Mouse (Mus musculus) limb, embryonic 12.5 days (tissue): ENCODE measurements at regions not wholly inside any gene's neighbourhood (a gene's known extent, or its start where the extent isn't known, plus 50 kb on each side); places are given as distances from the start of the nearest gene placed in this dataset.

ENCODE experiments used
- ATAC-seq: fragments of 200-750 bp; cut with Nextera tagmentation; 2 replicates; pipeline ENCODE4 v1.8.0; 2017; ENCODE audit warnings: low read depth, moderate TSS enrichment; ENCODE audit not compliant: insufficient number of reproducible peaks, insufficient read depth, low FRiP score, low TSS enrichment
- H3K27ac ChIP-seq: fragments of 300-500 bp; sonication (generic); 2 replicates; pipeline ENCODE4 v1.5.1; 2016; ENCODE audit warnings: mild to moderate bottlenecking, moderate library complexity
- H3K27me3 ChIP-seq: fragments of 300-500 bp; sonication (generic); 2 replicates; pipeline ENCODE4 v1.6.1; 2016; ENCODE audit warnings: mild to moderate bottlenecking, moderate library complexity
- H3K36me3 ChIP-seq: fragments of 300-500 bp; sonication (generic); 2 replicates; pipeline ENCODE4 v1.6.1; 2016; ENCODE audit warnings: mild to moderate bottlenecking, moderate library complexity
- H3K4me1 ChIP-seq: fragments of 300-500 bp; sonication (generic); replicated peaks from 2 replicates; pipeline ENCODE4 v1.6.1; 2016
- H3K4me2 ChIP-seq: fragments of 300-500 bp; sonication (generic); 2 replicates; pipeline ENCODE4 v1.6.1; 2016; ENCODE audit warnings: mild to moderate bottlenecking, moderate library complexity
- H3K4me3 ChIP-seq: fragments of 300-500 bp; sonication (generic); replicated peaks from 2 replicates; pipeline ENCODE4 v1.5.1; 2016; ENCODE audit warnings: mild to moderate bottlenecking
- H3K9ac ChIP-seq: fragments of 300-500 bp; sonication (generic); replicated peaks from 2 replicates; pipeline ENCODE4 v1.6.1; 2016; ENCODE audit warnings: mild to moderate bottlenecking, moderate library complexity
- H3K9me3 ChIP-seq: fragments of 300-500 bp; sonication (generic); 2 replicates; pipeline ENCODE4 v1.6.1; 2016; ENCODE audit warnings: mild to moderate bottlenecking, moderate library complexity
- WGBS: fragments of 180-500 bp; shearing (Covaris S2); methylation state at CpG from one replicate; pipeline ENCODE4 v1.1.7; 2016; 5-methylcytosine and 5-hydroxymethylcytosine counted together

DNA sequence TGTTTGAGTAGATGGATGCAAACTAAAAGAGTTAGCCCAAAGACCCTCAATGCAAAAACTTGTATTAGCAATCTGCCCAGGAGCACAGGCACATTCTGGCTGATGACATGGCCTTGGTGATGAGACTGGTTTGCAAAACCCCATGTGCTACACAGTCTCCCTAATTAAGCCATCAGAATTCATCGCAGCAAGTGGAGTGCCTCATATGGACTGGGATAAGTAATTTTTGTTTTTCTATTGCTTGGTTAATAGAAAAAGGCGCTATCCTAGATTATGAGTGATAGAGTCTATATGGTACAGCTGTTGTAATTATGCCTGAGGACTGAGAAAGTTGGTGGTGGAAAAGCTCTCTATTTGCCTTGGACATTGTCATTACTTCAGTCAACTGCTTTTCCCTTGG lies 155.2 kb upstream of the Robo1 start:
- H3K4me3 ChIP-seq = no peak overlapping the region
- ATAC-seq = no peak
- 91% methylated on average over 2 of the region's 2 CpGs for WGBS

DNA sequence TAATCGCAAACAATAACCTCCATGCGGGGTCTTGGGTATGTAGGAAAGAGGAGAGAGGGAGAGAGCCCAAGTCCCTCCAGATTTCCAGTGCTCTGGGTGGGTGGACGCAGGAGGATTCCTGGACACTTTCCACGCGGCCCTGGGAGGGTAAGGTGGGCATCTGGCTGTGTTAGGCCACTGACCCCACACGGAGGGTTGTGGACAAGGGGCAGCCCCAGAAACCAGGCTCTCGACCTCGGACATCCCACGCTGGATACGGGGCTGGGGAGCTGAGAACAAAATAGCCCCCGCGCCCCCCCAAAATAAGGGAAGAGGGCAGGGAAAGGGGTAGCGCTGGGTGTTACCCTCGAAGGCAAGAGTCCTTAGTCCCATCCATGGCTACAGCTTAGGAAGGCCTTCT lies 150.2 kb upstream of the Robo1 start:
- Histone ChIP-seq H3K4me3 (no peak overlapping the region), H3K36me3 (no peaks in the 10 kb centered on the region), H3K9me3 (no peaks in the 10 kb centered on the region), H3K27me3 (no peaks in the 10 kb centered on the region), H3K27ac (no peak overlapping the region), H3K4me1 (no peaks in the 10 kb centered on the region), H3K9ac (no peak overlapping the region), H3K4me2 (no peak overlapping the region)
- ATAC-seq = no peak
- WGBS = 88% methylated on average over 14 of the region's 14 CpGs

More for the DNA sequence above, 155.2 kb upstream of the Robo1 start:
- H3K27ac ChIP-seq = no peak overlapping the region
- no peaks in the 10 kb centered on the region for H3K9me3 ChIP-seq
- H3K36me3 ChIP-seq = no peaks in the 10 kb centered on the region
- no peak overlapping the region for H3K4me2 ChIP-seq
- H3K27me3 ChIP-seq = no peaks in the 10 kb centered on the region
- no peaks in the 10 kb centered on the region for H3K4me1 ChIP-seq
- no peak overlapping the region for H3K9ac ChIP-seq

DNA sequence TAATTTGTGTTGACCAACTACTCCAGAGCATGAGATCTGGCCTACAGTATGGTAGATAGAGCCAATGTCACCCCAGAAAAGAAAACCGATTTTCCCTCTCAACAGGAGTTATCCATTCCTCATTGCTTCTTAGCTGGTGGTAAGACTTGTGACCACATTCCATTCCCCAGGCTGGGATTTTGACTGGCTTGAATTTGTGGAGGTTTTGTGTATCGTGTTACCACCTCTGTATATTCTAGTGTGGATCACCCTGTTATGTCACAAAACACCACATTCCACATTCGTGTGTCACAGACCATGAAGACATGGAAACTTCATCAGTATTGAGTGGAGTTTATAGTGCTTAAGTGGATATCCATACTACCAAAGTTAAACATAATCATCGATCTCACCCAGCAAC lies 148.7 kb upstream of the Robo1 start:
- H3K4me3 ChIP-seq = no peak overlapping the region
- ATAC-seq = no peak
- 82% methylated on average over 4 of the region's 4 CpGs for WGBS

DNA sequence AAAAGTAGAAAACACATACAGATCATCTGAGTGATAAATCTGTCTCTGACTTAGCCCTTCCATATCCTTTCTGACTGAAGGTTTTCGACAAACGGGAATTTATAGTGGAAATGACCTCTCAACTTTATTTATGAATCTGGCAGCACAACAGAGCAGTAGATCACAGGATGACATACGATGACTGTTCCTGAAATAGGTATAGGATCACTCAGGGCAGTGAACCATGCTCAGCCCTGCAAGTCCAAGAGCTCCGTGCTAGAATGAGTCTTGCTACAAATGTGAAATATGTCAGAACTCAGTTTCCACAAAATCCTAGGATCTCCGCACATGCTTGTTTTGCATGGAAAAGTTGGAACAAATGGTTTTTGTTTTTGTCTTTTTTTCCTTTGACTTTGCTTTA lies 132.4 kb upstream of the Robo1 start:
- H3K4me3 ChIP-seq = no peak overlapping the region
- no peak overlapping the region for H3K27ac ChIP-seq
- no peaks in the 10 kb centered on the region for H3K36me3 ChIP-seq
- H3K27me3 ChIP-seq = no peaks in the 10 kb centered on the region
- no peak overlapping the region for H3K9ac ChIP-seq
- no peak for ATAC-seq
- no peaks in the 10 kb centered on the region for H3K4me1 ChIP-seq
- 78% methylated on average over 5 of the region's 5 CpGs for WGBS
- H3K9me3 ChIP-seq = no peaks in the 10 kb centered on the region
- no peak overlapping the region for H3K4me2 ChIP-seq

More for the DNA sequence above, 148.7 kb upstream of the Robo1 start:
- Histone ChIP-seq H3K4me2 (no peak overlapping the region), H3K4me1 (no peaks in the 10 kb centered on the region), H3K27me3 (no peaks in the 10 kb centered on the region), H3K36me3 (no peaks in the 10 kb centered on the region), H3K9ac (no peak overlapping the region), H3K9me3 (no peaks in the 10 kb centered on the region), H3K27ac (no peak overlapping the region)

DNA sequence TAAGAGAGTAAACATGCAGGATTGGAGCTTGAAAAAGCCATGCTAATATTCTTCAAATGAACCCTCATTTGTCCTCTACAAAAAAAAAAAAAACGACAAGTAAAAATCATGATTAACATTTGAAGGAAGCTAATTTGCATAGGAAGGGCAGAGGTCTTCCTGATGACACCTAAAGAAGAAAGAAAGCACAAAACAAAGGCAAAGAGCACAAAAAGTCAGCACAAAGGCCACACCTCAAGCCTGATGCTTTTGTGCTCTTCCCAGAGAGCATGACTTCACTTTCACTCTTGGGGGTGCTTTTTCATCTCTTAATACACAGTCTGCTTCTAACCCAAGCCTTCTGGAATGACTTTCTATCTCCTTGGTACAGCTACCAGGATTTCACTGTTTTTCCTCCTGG lies 113.8 kb upstream of the Robo1 start:
- Histone ChIP-seq H3K27ac (no peak overlapping the region), H3K36me3 (no peaks in the 10 kb centered on the region), H3K4me1 (no peaks in the 10 kb centered on the region), H3K27me3 (no peaks in the 10 kb centered on the region), H3K9me3 (no peaks in the 10 kb centered on the region), H3K9ac (no peak overlapping the region), H3K4me3 (no peak overlapping the region), H3K4me2 (no peak overlapping the region)
- 3% methylated on average over 1 of the region's 1 CpGs for WGBS
- no peak for ATAC-seq

DNA sequence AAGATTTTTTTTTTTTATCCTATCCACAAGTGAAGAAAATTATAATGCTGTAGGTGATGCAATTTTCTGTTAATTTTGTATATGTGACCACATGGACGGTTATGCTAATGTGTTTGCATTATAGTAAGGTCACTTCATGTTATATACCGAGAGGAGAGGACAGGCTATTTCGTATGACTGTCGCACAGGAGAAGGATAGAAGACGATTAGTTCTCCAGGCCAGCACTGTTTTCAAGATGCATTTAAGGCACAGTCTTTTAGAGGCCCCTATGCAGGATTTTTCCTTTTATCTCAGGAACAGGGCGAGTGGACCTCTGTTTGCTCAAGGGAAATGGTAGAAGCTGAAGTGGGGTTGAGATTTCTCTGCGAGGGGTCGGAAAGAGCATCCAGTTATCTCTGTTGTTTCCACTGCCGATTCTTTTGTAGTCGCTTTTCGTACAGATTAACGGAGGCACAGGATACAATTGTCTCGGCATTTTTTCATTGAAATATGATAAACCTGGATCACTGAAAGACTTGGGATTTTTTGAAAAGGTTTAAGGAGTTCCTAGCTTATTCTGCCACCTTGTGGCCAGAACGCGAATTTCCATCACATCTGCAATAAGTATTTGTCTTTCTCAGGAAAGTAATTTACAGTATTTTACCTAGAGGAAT lies 92.6 kb upstream of the Robo1 start:
- Histone ChIP-seq H3K4me3 (no peak overlapping the region), H3K36me3 (no peaks in the 10 kb centered on the region), H3K9ac (no peak overlapping the region), H3K4me2 (peak overlapping the region; percentile 35), H3K27ac (no peak overlapping the region), H3K27me3 (no peaks in the 10 kb centered on the region), H3K4me1 (no peaks in the 10 kb centered on the region), H3K9me3 (no peaks in the 10 kb centered on the region)
- no peak for ATAC-seq
- 45% methylated on average over 15 of the region's 15 CpGs for WGBS

DNA sequence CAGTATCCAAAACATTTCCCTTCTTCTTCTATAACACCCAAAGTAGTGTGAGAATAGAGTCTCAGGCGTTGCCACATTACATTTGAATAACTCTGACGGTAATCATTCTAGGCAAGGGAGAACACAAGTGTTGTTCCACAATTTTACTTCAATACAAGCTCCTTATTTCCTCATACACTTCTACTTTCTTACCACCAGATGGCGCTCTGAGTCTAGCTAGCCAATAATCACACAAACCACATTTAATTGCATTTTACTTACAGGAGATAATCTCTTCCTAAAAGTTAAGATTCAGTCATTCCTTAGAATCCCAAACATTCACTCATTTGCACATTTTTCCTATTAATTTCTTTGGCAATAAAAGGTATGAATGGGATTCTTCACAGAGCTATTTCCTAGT lies 90.1 kb upstream of the Robo1 start:
- Histone ChIP-seq H3K4me1 (no peaks in the 10 kb centered on the region), H3K9me3 (no peaks in the 10 kb centered on the region), H3K4me3 (no peak overlapping the region), H3K36me3 (no peaks in the 10 kb centered on the region), H3K9ac (no peak overlapping the region), H3K4me2 (no peak overlapping the region), H3K27me3 (no peaks in the 10 kb centered on the region), H3K27ac (no peak overlapping the region)
- WGBS = 7% methylated on average over 3 of the region's 3 CpGs
- ATAC-seq = no peak

DNA sequence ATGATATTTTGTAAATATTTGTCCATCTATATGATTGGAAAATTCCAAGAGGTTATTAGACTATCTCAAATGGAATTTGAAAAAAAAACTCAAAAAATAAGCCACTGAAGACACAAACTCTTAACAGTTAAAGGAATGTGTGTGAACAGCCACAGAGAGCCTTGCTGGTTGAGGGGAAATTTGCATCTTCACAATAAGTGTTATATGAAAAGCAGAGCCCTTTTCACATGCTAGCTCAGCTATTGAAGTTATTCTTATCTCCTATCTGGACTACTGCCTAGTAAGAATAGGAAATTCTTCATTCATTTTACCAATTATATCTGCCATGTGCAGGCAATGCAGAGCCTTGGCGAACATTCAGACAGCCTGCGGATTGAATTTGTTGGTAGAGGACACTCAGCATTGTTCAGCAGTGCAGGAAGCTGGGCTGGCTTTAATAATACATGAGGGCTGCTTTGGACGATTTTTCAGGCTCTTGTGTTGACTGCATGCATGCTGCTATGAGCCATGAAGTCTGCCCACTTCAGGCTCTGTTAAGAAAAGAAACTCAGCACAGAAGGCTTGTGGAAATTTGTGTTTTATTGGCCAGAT lies 86.1 kb upstream of the Robo1 start:
- no peaks in the 10 kb centered on the region for H3K9me3 ChIP-seq
- H3K27ac ChIP-seq = no peak overlapping the region
- no peak overlapping the region for H3K4me2 ChIP-seq
- no peak overlapping the region for H3K4me3 ChIP-seq
- 64% methylated on average over 3 of the region's 3 CpGs for WGBS
- ATAC-seq = no peak
- no peaks in the 10 kb centered on the region for H3K36me3 ChIP-seq
- no peak overlapping the region for H3K9ac ChIP-seq
- no peaks in the 10 kb centered on the region for H3K4me1 ChIP-seq
- no peaks in the 10 kb centered on the region for H3K27me3 ChIP-seq

DNA sequence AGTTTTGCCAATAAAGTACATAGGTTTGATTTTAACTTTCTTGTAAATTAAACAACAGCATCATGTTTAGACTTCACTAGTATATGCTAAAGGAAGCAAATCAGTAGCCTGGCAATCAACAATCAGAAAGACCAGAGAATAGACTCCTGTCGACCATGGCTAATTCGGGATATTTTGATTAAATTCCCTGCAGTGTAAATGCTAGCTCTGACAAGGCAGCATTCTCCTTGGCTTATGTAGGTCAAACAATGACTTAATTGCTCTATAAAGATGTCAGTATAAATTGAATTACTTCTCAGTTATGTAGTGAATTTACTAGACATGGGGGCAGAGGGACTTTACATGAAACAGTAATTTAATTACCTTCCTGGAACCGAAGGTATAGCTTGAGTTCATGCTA lies 84.2 kb upstream of the Robo1 start:
- WGBS = 12% methylated on average over 3 of the region's 3 CpGs
- ATAC-seq = no peak

DNA sequence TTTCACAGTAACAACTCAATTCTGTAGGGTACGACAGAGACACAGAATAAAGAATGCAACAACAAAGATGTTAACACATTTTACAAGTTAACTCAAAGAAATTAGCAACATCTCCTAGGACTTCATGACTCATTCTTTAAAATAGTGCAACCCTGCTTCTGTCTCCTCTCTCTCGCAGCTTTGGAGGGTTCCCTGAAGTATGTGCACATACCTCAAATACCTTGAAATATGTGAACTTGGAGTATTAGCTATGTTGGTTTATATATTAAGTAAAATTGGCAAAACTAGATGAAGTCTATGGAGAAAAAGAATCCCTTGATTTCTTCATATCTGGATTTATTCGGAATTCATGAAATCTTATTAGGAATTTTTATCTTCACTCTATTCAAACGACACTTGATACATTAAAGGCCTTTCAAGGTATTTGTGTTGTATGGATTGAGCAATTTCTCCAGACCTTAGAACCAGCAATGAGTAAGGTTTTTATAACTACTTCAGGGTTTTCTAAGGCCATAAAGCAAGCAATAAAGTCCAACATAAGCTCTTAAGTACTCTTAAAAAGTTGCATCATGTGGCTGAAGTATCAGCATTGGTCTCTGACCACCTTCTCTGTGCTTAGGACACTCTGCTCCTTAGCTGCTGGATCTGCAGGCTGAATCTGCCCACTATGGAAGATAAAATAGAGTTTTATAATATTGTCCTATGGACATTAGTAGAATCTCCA lies 82.8 kb upstream of the Robo1 start:
- no peaks in the 10 kb centered on the region for H3K27me3 ChIP-seq
- H3K27ac ChIP-seq = no peak overlapping the region
- no peak overlapping the region for H3K4me3 ChIP-seq
- no peaks in the 10 kb centered on the region for H3K9me3 ChIP-seq
- no peaks in the 10 kb centered on the region for H3K36me3 ChIP-seq
- H3K4me1 ChIP-seq = no peaks in the 10 kb centered on the region
- no peak overlapping the region for H3K9ac ChIP-seq
- ATAC-seq = no peak
- H3K4me2 ChIP-seq = no peak overlapping the region
- WGBS = 61% methylated on average over 4 of the region's 4 CpGs

More for the DNA sequence above, 84.2 kb upstream of the Robo1 start:
- Histone ChIP-seq H3K27ac (no peak overlapping the region), H3K36me3 (no peaks in the 10 kb centered on the region), H3K27me3 (no peaks in the 10 kb centered on the region), H3K9ac (no peak overlapping the region), H3K4me1 (no peaks in the 10 kb centered on the region), H3K4me2 (no peak overlapping the region), H3K9me3 (no peaks in the 10 kb centered on the region), H3K4me3 (no peak overlapping the region)

DNA sequence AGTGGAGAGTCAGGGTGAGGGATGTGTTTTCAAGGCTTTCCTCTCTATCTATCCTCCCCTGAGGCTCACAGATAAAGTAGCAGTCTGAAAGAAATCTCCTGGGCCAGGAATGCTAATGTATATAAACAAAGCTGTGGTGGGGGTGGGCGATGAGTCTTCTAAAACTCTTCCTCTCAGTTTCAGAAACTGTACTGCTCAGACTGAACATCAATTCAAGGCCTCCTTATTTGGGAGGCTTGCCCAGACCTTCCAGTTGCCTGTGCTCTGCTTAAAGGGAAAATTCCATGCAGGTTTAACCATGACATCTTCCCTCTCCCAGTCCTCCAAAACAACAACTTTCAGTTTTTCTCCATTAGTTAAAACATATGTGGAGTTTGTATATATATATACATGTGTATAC lies 73.7 kb upstream of the Robo1 start:
- 33% methylated on average over 1 of the region's 1 CpGs for WGBS
- no peaks in the 10 kb centered on the region for H3K9me3 ChIP-seq
- H3K36me3 ChIP-seq = no peaks in the 10 kb centered on the region
- no peaks in the 10 kb centered on the region for H3K27me3 ChIP-seq
- no peak overlapping the region for H3K9ac ChIP-seq
- H3K4me3 ChIP-seq = no peak overlapping the region
- H3K4me1 ChIP-seq = no peaks in the 10 kb centered on the region
- no peak overlapping the region for H3K27ac ChIP-seq
- ATAC-seq = no peak
- H3K4me2 ChIP-seq = no peak overlapping the region
